Mouse (Mus musculus) embryonic facial prominence, embryonic 14.5 days (tissue): ENCODE data around the gene Ptprc. TPM values are rescaled to one million over a fixed set of nuclear protein-coding genes. Genes with fewer than 3 reads are reported as not detected.

ENCODE experiments used
- polyA plus RNA-seq: library from polyadenylated mRNA; unstranded; fragments of >200 nt; fragmentation: Nextera tagmentation; extraction: Ambion mirVana; gene quantifications from 2 replicates; pipeline ENCODE4 v1.2.1, GENCODE M21; 2014

The Ptprc gene
- polyA plus RNA-seq, 1 experiment from 2014 or later, result 4.0 TPM

Other genes starting within 250 kb of the Ptprc start
- 0.17 and 0.35 TPM in 2 replicates for gene Atp6v1g3, start 98.0 kb upstream of the Ptprc start, polyA plus RNA-seq